Mouse (Mus musculus) c-Kit-positive CD71-positive TER-119-negative erythroid progenitor cells, embryonic 14.5 days (primary cell): ENCODE measurements around the gene Hnrnpab.

ENCODE experiments used
- DNase-seq: peaks from one replicate; pipeline ENCODE4 v3.0.0-alpha.2; 2013; ENCODE audit warnings: low read depth

The Hnrnpab gene

GRCm38 (mm10) chr11:51565062-51565461 lies 41.6 kb downstream of the Hnrnpab start:
- no peak for DNase-seq

GRCm38 (mm10) chr11:51563276-51563675 lies 43.4 kb downstream of the Hnrnpab start:
- DNase-seq, result no peak

DNA sequence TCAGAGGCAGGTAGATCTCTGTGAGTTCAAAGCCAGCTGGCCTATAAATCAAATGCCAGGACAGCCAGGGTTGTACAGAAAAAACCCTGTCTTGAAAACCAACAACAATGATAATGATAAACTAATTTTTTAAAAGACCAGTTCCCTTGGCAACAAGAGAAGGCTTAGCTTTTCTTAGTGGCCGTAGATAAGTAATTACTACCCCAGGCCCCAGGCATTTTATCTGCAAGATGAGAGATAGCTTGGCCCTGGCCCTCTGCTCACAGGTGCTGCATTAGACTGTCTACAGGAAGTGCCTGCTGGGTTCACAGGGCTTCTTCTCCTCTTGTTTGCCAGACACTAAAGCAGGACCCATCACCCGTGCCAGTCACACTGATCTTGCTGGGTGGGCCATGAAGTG lies 51.6 kb downstream of the Hnrnpab start:
- DNase-seq, result no peak

DNA sequence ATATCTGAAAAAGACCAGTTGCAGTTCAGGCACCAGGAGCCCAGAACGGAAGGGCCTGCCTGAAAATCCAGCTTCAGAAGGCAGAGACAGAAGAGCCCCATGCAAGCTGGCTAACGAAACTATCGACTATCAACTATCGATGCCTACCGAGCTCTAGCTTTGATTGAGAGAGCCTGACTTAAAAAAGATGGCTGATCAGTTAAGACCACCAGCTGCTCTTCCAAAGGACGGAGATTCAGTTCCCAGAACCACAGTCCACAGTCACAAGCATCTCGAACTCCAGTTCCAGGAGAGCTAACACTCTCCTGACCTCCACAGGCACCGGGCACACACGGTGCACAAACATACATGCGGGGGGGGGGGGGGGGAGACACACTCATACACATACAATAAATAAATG lies 52.1 kb downstream of the Hnrnpab start:
- no peak for DNase-seq

- no peak for DNase-seq
Observed at GRCm38 (mm10) chr11:51552091-51552490, 54.6 kb downstream of the Hnrnpab start.

DNA sequence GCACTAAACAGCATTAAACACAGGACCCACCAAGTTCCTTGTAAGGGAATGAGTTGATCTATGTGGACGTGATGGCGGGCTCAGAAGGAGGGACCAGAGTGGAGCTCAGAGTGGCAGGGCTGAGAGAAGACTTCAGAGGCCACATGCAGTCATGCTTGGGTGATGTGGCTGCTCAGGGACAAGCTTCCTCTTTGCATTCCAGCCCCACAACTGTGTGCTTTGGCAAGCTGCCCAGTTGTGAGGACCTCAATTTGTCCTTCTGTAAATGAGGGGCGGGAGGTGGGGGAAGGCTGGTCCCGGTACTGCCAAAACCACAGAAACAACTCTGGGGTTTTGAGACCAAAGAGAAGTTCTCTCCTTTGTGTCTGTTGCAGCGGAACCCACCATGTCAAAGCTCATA lies 55.4 kb downstream of the Hnrnpab start:
- DNase-seq, result no peak
